Mouse (Mus musculus) adrenal gland, postnatal 14 days (tissue): Measurements from ENCODE around the gene Nkain4. TPM values are rescaled to one million over a fixed set of nuclear protein-coding genes. Genes with fewer than 3 reads are reported as not detected.

ENCODE experiments used
- DNase-seq: peaks from one replicate; pipeline ENCODE4 v3.0.0; 2021; ENCODE audit warnings: mixed read lengths
- long read RNA-seq, 2 experiments: library from polyadenylated mRNA; stranded (forward); transcript quantifications; one replicate each; pipeline ENCODE4 v2.0.0; 2021
- total RNA-seq: library from RNA; stranded (reverse); gene quantifications from 2 replicates; pipeline ENCODE4 v1.2.3, GENCODE M21; 2021

The Nkain4 gene
- total RNA-seq, result 5.2 and 6.6 TPM in 2 replicates
- long read RNA-seq, experiment 1, partial matches to known transcripts, result 1 of 2 reads
- long read RNA-seq, experiment 1, other reads (novel, unspliced or antisense), result 0 of 2 reads
- long read RNA-seq, experiment 2, partial matches to known transcripts, result 0 of 3 reads
- long read RNA-seq, experiment 2, other reads (novel, unspliced or antisense), result 2 of 3 reads

- DNase-seq, result peak; percentile 43
Observed at GRCm38 (mm10) chr2:180954061-180955047, at the start of gene Nkain4. Nkain4 (minus strand) TSS chr2:180954699.

GRCm38 (mm10) chr2:180996905-180997304, 42.4 kb upstream of the Nkain4 start:
- no peak for DNase-seq

GRCm38 (mm10) chr2:180996436-180996835, 41.9 kb upstream of the Nkain4 start:
- peak; percentile 53 for DNase-seq

GRCm38 (mm10) chr2:180995457-180995856, 41.0 kb upstream of the Nkain4 start:
- no peak for DNase-seq

GRCm38 (mm10) chr2:180994360-180994759, 39.9 kb upstream of the Nkain4 start:
- DNase-seq, result no peak

- no peak for DNase-seq
Observed at GRCm38 (mm10) chr2:180990347-180990746, 35.8 kb upstream of the Nkain4 start.

- DNase-seq, result no peak
Observed at GRCm38 (mm10) chr2:180988948-180989347, 34.4 kb upstream of the Nkain4 start.

- DNase-seq, result no peak
Observed at GRCm38 (mm10) chr2:180988347-180988913, 33.9 kb upstream of the Nkain4 start.

GRCm38 (mm10) chr2:180987432-180988030, 33.0 kb upstream of the Nkain4 start:
- no peak for DNase-seq

- DNase-seq, result no peak
Observed at GRCm38 (mm10) chr2:180987001-180987400, 32.5 kb upstream of the Nkain4 start.

GRCm38 (mm10) chr2:180986449-180986848, 31.9 kb upstream of the Nkain4 start, which contains the start of gene Col20a1:
Col20a1 (plus strand) TSS chr2:180986535.
- DNase-seq, result no peak

- DNase-seq, result no peak
Observed at GRCm38 (mm10) chr2:180985635-180986034, 31.1 kb upstream of the Nkain4 start.

GRCm38 (mm10) chr2:180981133-180981532, 26.6 kb upstream of the Nkain4 start:
- no peak for DNase-seq

- DNase-seq, result peak; percentile 96
Observed at GRCm38 (mm10) chr2:180967010-180967763, 12.7 kb upstream of the Nkain4 start, which contains the start of gene Arfgap1. Arfgap1 (plus strand) TSS chr2:180967225.

GRCm38 (mm10) chr2:180966092-180966882, 11.8 kb upstream of the Nkain4 start:
- DNase-seq, result no peak

- DNase-seq, result peak; percentile 85
Observed at GRCm38 (mm10) chr2:180963956-180964355, 9.5 kb upstream of the Nkain4 start.

GRCm38 (mm10) chr2:180962616-180963308, 8.3 kb upstream of the Nkain4 start:
- no peak for DNase-seq

- no peak for DNase-seq
Observed at GRCm38 (mm10) chr2:180960187-180960586, 5.7 kb upstream of the Nkain4 start.

GRCm38 (mm10) chr2:180959605-180960004, 5.1 kb upstream of the Nkain4 start:
- DNase-seq, result no peak

GRCm38 (mm10) chr2:180953638-180954037, 861 bp downstream of the Nkain4 start:
- DNase-seq, result no peak
